Mouse (Mus musculus) lung, postnatal 0 days (tissue): ENCODE measurements at regions not wholly inside any gene's neighbourhood (a gene's known extent, or its start where the extent isn't known, plus 50 kb on each side); places are given as distances from the start of the nearest gene placed in this dataset.

Experiments
- CTCF ChIP-seq: IDR thresholded peaks from 2 replicates; pipeline ENCODE4 v1.5.1; 2016; ENCODE audit warnings: antibody characterized with exemption, mild to moderate bottlenecking
- EP300 ChIP-seq: IDR thresholded peaks from 2 replicates; pipeline ENCODE4 v1.6.1; 2016; ENCODE audit warnings: antibody characterized with exemption, mild to moderate bottlenecking, control low read depth

DNA sequence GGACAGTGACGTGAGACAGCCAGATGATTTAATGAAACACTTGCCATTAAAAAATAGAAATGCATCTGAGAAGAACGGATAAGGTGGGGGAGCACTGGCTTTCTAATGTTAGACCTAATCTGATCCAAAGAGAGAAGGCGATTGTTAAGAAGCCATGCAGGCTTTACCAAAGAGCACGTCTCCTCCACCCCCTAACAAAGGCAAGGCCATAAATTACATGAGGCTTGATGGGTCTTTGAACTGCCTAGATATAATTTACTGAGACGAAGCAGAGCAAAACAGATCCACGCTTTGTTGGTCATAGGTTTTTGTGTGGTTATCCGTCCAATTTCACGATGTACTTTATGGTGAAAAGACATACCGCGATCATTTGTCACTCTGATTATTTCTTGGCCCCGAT lies 84.4 kb downstream of the Tspan8 start:
- no peak for TF ChIP-seq CTCF
- no peak for TF ChIP-seq EP300
